In genomic region chr4:100052258-100052657, GRCm38 (mm10) we compare ENCODE assay signal across 16 mouse cellular contexts.
"Had no signal": no experiment of that assay in that cellular context is flagged by ENCODE, and none has a peak within 500 bp of the region (broad histone marks: within the 10 kb centered on the region; RNA-seq: fewer than 3 reads in every experiment).

No protein-coding gene starts in this region.

- H3K4me1 ChIP-seq: liver, embryonic 12.5 days; megakaryocyte, embryonic 14.5 days had no signal

- H3K27me3 ChIP-seq: liver, embryonic 12.5 days; lung, embryonic 15.5 days; neural tube, embryonic 15.5 days; stomach, embryonic 15.5 days had no signal

- ATAC-seq: intestine, embryonic 16.5 days; liver, embryonic 12.5 days; midbrain, embryonic 13.5 days had no signal

- H3K4me2 ChIP-seq: liver, embryonic 12.5 days; lung, embryonic 15.5 days; midbrain, embryonic 13.5 days; neural tube, embryonic 15.5 days; stomach, embryonic 15.5 days had no signal

- H3K27ac ChIP-seq: left cerebral cortex, adult 2 months; limb, embryonic 10.5 days; liver, embryonic 12.5 days; lung, embryonic 15.5 days; midbrain, embryonic 13.5 days; neural tube, embryonic 15.5 days; stomach, embryonic 15.5 days had no signal

- H3K36me3 ChIP-seq: limb, embryonic 10.5 days; liver, embryonic 12.5 days; lung, embryonic 15.5 days; midbrain, embryonic 13.5 days; neural tube, embryonic 15.5 days; stomach, embryonic 15.5 days had no signal

- H3K9me3 ChIP-seq: limb, embryonic 10.5 days; liver, embryonic 12.5 days; lung, embryonic 15.5 days; midbrain, embryonic 13.5 days; neural tube, embryonic 15.5 days; stomach, embryonic 15.5 days had no signal

- H3K9ac ChIP-seq: liver, embryonic 12.5 days; lung, embryonic 15.5 days; midbrain, embryonic 13.5 days; neural tube, embryonic 15.5 days; stomach, embryonic 15.5 days had no signal

- H3K4me3 ChIP-seq: left cerebral cortex, adult 2 months; limb, embryonic 10.5 days; liver, embryonic 12.5 days; lung, embryonic 15.5 days; megakaryocyte, embryonic 14.5 days; midbrain, embryonic 13.5 days; myocyte; neural tube, embryonic 15.5 days; stomach, embryonic 15.5 days had no signal

- DNase-seq: kidney, adult 8-10 months; kidney, postnatal 25 days; right cerebral cortex, postnatal 4 days; spleen, adult 18-20 months; thymus, adult 2 months; thymus, postnatal 25 days had no signal
